ENCODE assay signal across 30 mouse cellular contexts in the genomic region with DNA sequence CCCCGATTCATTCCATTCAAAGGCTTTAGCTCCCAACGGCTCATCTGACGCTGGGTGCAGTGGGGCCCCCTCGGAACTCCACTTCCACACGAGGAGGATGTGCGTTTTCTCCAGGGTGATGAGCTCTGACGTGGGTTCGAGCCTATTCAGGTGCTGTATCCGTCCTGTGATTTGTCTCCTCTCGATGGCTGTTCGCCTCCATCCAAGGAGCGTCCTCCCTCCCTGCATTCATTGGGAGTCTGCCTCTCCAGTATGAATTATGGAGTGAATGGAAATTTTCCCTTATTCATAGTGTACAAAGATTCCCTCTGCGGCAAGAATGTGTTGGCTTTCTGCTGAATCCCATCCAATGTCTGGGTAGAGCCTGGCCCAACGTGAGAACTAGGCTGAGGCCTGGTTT. TPM values are rescaled to one million over a fixed set of nuclear protein-coding genes. Genes with fewer than 3 reads are reported as not detected.
DNase-seq lines count a peak whose midpoint lies in the region; ATAC-seq and TF ChIP-seq lines count a peak whose summit lies in the region.
"Had no signal": no experiment of that assay in that cellular context is flagged by ENCODE, and none has a peak within 500 bp of the region (broad histone marks: within the 10 kb centered on the region; RNA-seq: fewer than 3 reads in every experiment).

No protein-coding gene starts in this region.

- peaks cover 4% of the 10 kb centered on the region; the same call in 1 of the 2 replicates for H3K4me1 ChIP-seq in heart, embryonic 10.5 days
- H3K4me1 ChIP-seq: forebrain, embryonic 15.5 days had no signal

- H3K36me3 ChIP-seq in heart, embryonic 10.5 days: no peaks in the 10 kb centered on the region
- H3K36me3 ChIP-seq: forebrain, embryonic 12.5 days; forebrain, embryonic 15.5 days; hindbrain, embryonic 10.5 days; hindbrain, embryonic 13.5 days had no signal

- ATAC-seq in frontal cortex, adult (ENCODE audit: low TSS enrichment): peak; percentile 48; the same call in 1 of the 2 replicates
- ATAC-seq: activated CD4-positive, CD25-positive, alpha-beta regulatory T cell, adult 4 months; forebrain, embryonic 15.5 days; intestine, postnatal 0 days had no signal

- no peak for TF ChIP-seq CTCF in layer of hippocampus, adult 2 months (conservative IDR thresholded peaks at IDR 0.05)

- no peaks in the 10 kb centered on the region for H3K9me3 ChIP-seq in heart, embryonic 10.5 days
- H3K9me3 ChIP-seq: embryonic facial prominence, embryonic 10.5 days; embryonic facial prominence, embryonic 13.5 days; forebrain, embryonic 12.5 days; forebrain, embryonic 15.5 days; hindbrain, embryonic 10.5 days; hindbrain, embryonic 13.5 days had no signal

- no peak for DNase-seq in frontal cortex, postnatal 25 days (ENCODE audit: low spot score in 2 of 2)
- peak in 1 of 2 experiments; percentile 36 for DNase-seq in layer of hippocampus, adult 2 months (ENCODE audit: low spot score in 2 of 2)
- no peak for DNase-seq in layer of hippocampus, adult 9-10 months (ENCODE audit: low spot score)
- DNase-seq in right cerebral cortex, adult 18-20 months: peak; percentile 31
- DNase-seq in right cerebral cortex, postnatal 14 days: no peak
- DNase-seq in heart, embryonic 10.5 days (ENCODE audit: low spot score): no peak
- DNase-seq: adrenal gland, adult 8-10 months; adrenal gland, postnatal 25 days; B cell, adult 2 months; cerebellum, adult 2 months; cerebellum, postnatal 10 days; cerebellum, postnatal 36 days; embryo, embryonic 11 days; gastrocnemius, postnatal 10 days; gastrocnemius, postnatal 36 days; heart, adult 2 months; heart, postnatal 36 days had no signal

- H3K4me3 ChIP-seq in layer of hippocampus, adult 2 months: no peak overlapping the region
- H3K4me3 ChIP-seq in heart, embryonic 10.5 days: no peak overlapping the region
- H3K4me3 ChIP-seq: embryonic facial prominence, embryonic 10.5 days; embryonic facial prominence, embryonic 13.5 days; erythroblast, embryonic 14.5 days; forebrain, embryonic 12.5 days; forebrain, embryonic 15.5 days; heart, adult 2 months; hindbrain, embryonic 10.5 days; hindbrain, embryonic 13.5 days had no signal

- WGBS in heart, embryonic 10.5 days: 84% methylated on average over 14 of the region's 14 CpGs

- H3K27ac ChIP-seq in layer of hippocampus, adult 2 months: peak overlapping the region; percentile 40; the same call in 1 of the 2 replicates
- no peak overlapping the region for H3K27ac ChIP-seq in heart, embryonic 10.5 days
- H3K27ac ChIP-seq: embryonic facial prominence, embryonic 10.5 days; embryonic facial prominence, embryonic 13.5 days; forebrain, embryonic 12.5 days; forebrain, embryonic 15.5 days; heart, adult 2 months; hindbrain, embryonic 10.5 days; hindbrain, embryonic 13.5 days had no signal

- no peaks in the 10 kb centered on the region for H3K27me3 ChIP-seq in heart, embryonic 10.5 days (ENCODE audit: insufficient read depth, poor library complexity, severe bottlenecking)
- H3K27me3 ChIP-seq: CH12.LX; embryonic facial prominence, embryonic 13.5 days; forebrain, embryonic 12.5 days; forebrain, embryonic 15.5 days; hindbrain, embryonic 13.5 days had no signal

RNA-seq across cellular contexts. Expression of a gene that starts 21.2 kb away (rescaled TPM):
- 100 to 1,000 TPM; 223 to 239 TPM for total RNA-seq in layer of hippocampus, adult 2 months (2021)
- 265 and 272 TPM in 2 replicates for polyA plus RNA-seq in heart, embryonic 10.5 days (2016; fragmentation: Nextera tagmentation; extraction: Ambion mirVana)

RNA-seq across cellular contexts. Expression of a gene that starts 23.9 kb away (rescaled TPM):
- 10 to 100 TPM; 81.0 to 87.2 TPM for total RNA-seq in layer of hippocampus, adult 2 months (2021)
- 42.4 and 54.5 TPM in 2 replicates for polyA plus RNA-seq in heart, embryonic 10.5 days (2016; fragmentation: Nextera tagmentation; extraction: Ambion mirVana)

RNA-seq across cellular contexts. Expression of a gene that starts 34.5 kb away (rescaled TPM):
- total RNA-seq in layer of hippocampus, adult 2 months (2021): under 1 TPM in 1 of 2 experiments, not detected in 1; 0.18 TPM
- 0.50 and 0.69 TPM in 2 replicates for polyA plus RNA-seq in heart, embryonic 10.5 days (2016; fragmentation: Nextera tagmentation; extraction: Ambion mirVana)
- polyA plus RNA-seq: activated CD4-positive, CD25-positive, alpha-beta regulatory T cell, adult 4 months had no signal

RNA-seq across cellular contexts. Expression of a gene that starts 48.9 kb away (rescaled TPM):
- total RNA-seq in layer of hippocampus, adult 2 months (2021): 1 to 10 TPM; 2.7 to 3.3 TPM
- polyA plus RNA-seq in heart, embryonic 10.5 days (2016; fragmentation: Nextera tagmentation; extraction: Ambion mirVana): 29.8 and 50.3 TPM in 2 replicates
- total RNA-seq: granulocyte monocyte progenitor cell, adult 5-6 weeks; MEL had no signal
- polyA plus RNA-seq: activated CD4-positive, CD25-positive, alpha-beta regulatory T cell, adult 4 months had no signal

RNA-seq across cellular contexts. Expression of a gene that starts 54.9 kb away (rescaled TPM):
- 10 to 100 TPM; 37.9 to 39.7 TPM for total RNA-seq in layer of hippocampus, adult 2 months (2021)
- 44.4 and 50.7 TPM in 2 replicates for polyA plus RNA-seq in heart, embryonic 10.5 days (2016; fragmentation: Nextera tagmentation; extraction: Ambion mirVana)
